Mouse (Mus musculus) right cerebral cortex, postnatal 14 days (tissue): ENCODE results near the gene Pnck.
A peak's percentile ranks its signal among the peaks of the same experiment; 100 is the strongest.

Experiments used
- DNase-seq: peaks from one replicate; pipeline ENCODE4 v3.0.0; 2022

The Pnck gene

DNA sequence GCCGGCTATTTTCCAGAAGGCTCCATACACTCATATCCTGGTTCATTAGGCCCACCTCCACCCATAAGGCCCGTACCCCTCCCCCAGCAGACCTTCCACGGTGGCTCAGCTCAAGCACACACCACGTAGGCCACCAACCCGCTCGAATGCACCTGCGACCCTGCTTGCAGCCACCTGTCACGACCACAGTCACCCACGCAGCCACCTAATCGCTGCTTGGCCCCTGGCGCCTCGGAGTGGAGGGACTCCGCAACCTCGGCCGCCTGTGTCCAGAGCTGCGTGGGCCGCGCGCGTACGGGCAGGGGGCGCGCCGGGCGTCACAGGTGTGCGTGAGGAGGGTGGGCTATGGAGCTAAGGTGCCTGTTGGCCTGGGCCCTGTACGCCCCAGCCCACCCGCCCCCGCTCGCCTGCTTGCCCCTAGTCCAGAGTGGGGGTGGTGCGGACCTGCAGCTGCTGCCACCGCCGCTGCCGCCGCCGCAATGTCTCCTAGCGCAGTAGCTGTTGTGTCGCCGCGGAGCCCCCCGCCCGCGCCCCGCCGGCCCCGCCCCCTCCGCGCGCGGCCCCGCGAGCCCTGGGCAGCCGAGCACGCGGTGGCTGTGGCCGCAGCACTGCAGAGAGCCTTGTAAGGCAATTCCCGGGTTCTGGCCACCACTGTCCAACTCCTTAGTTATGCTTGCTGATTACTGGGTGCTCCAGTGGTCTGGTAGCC is at the start of gene Pnck:
Gene Pnck (minus strand): TSS at position 543 of the 709 bp plus-strand sequence.
- peak; percentile 30 for DNase-seq

GRCm38 (mm10) chrX:73700472-73700871 is 40.6 kb upstream of the Pnck start:
- DNase-seq: no peak

- DNase-seq: peak; percentile 42
These were observed 31.2 kb upstream of the Pnck start for GRCm38 (mm10) chrX:73690917-73691629.

DNA sequence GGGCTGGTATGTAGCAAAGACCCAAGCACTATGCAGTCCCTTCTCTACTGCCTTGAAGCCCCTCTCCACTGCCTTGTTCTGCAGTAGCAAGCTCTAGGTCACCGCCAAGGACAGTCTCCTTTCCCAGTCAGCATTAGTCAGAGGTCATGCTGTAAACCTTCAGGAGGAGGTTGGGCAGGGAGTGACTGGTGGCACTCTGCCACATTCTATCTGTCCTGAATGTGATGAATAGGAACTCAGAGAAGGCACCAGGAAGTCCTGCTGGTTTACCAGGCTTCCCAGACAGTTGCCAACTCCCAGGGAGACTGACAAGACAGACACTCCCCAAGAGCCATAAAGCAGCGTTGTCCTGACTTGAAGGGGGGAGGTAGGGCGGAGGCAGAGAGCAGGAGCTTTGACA is 25.7 kb upstream of the Pnck start:
- no peak for DNase-seq

- DNase-seq: no peak
These were observed 25.1 kb upstream of the Pnck start for GRCm38 (mm10) chrX:73684978-73685377.

GRCm38 (mm10) chrX:73684156-73684555 is 24.2 kb upstream of the Pnck start:
- DNase-seq: no peak

GRCm38 (mm10) chrX:73676668-73677067 is 16.8 kb upstream of the Pnck start:
- no peak for DNase-seq

GRCm38 (mm10) chrX:73675231-73675630 is 15.3 kb upstream of the Pnck start:
- no peak for DNase-seq

GRCm38 (mm10) chrX:73673968-73674661 is 14.2 kb upstream of the Pnck start:
- no peak for DNase-seq

GRCm38 (mm10) chrX:73673619-73673967 is 13.7 kb upstream of the Pnck start:
- no peak for DNase-seq

- DNase-seq: peak; percentile 64
These were observed 13.1 kb upstream of the Pnck start, which contains the start of gene Slc6a8 for GRCm38 (mm10) chrX:73672879-73673618. Gene Slc6a8 (plus strand): TSS chrX:73673150.

DNA sequence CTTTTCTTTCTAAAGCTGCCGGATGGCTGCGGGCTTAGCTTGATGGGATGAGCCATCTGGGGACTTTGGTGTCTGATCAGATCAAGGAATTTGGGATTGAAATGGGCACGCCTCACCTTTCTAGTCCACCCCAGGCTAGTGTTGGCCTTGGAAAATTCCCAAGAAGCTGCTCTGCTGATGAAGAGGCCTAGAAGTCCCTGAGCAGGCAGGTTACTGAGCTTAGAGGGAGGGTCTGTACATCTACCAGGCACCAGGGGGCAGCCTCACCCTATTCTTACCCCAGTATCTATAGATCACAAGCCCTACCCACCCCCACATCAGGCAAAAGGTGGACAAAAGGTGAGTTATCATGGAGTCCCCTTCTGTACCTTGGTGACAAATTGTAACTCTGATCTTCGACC is 12.1 kb upstream of the Pnck start:
- peak; percentile 48 for DNase-seq

- no peak for DNase-seq
These were observed 3.2 kb upstream of the Pnck start for GRCm38 (mm10) chrX:73663143-73663542.

DNA sequence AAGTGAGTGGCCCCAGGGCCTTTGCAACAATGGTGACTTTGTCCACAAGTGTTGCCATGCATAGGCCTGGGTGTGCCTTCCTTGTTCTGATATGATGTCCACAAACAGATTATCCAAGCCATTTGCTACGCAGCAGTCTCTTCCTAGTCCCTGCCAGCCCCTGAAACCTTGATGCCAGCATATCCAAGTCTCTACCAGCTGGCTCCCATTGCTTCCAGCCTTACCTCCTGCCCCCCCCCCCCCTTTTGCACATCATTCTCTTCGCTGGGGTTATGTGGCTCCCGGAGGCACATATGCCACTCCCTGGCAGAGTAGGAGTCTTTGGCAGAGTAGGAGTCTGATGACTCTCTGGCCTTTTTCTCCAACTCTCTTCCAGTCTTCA is 358 bp upstream of the Pnck start:
- no peak for DNase-seq

DNA sequence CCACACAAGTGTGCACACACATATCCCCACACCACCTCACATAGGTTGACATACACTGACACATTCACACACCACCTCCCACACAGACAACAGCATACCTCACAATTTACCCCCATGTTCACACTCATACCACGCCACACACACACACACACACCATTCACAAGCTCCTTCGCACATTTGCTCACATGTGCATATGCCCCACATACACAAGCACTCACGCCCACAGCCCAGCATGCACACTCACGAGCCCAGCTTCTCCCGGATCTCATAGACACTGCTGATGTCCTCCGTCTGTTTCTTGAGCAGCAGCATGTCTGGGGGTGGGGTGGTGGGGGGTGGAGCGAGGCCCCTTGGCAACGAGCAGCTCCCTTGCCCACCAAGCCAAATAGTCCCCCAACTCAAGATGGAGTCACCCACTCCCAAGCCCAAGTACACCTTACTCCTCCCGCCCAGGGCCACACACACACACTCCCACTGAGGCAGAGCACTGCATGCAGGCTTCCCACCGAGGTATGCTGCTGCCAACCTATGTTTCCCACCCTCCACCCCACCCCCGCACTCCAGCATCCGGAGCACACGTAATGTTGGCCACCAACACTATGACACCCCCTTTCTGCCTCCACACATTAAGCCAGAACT is 862 bp downstream of the Pnck start:
- peak; percentile 36 for DNase-seq

- no peak for DNase-seq
These were observed 1.5 kb downstream of the Pnck start for GRCm38 (mm10) chrX:73658391-73658790.

DNA sequence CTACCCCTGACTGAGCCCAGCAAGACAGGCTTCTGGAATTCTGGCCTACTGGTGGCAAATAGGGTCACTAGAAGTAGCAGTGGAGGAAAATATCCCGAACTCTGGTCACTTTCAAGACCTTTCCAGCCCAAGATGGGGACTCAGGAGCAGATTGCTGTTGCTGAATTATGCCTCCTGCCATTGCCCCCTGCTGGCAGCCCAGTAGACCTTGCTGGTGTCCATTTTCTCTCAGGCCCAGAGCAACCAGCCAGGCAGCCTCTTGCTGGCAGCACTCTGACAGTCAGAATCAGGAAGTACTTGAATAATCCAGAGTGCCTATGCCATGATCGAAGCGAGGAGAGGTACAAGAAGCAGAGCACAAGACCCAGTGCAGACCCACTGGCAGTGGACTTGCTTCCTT is 4.4 kb downstream of the Pnck start:
- no peak for DNase-seq

DNA sequence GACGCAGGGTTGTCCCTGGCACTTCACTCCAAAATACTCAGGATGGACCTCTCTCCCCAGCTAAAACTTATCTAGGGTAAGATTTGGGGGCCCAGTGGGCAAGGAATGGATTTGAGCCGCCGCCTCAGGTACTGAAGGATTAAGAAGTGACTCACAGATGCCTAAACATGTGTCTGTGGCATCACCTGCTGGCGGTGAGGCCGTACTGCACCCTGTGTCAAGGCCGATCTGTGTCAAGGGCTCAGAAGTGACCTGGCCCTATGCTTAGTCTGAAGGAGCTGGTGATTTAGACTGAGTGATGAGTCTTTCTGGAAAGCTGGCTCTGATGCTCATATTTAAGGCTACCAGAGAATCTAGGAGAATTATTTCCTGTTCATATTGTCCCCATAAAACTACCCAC is 5.7 kb downstream of the Pnck start:
- DNase-seq: no peak

DNA sequence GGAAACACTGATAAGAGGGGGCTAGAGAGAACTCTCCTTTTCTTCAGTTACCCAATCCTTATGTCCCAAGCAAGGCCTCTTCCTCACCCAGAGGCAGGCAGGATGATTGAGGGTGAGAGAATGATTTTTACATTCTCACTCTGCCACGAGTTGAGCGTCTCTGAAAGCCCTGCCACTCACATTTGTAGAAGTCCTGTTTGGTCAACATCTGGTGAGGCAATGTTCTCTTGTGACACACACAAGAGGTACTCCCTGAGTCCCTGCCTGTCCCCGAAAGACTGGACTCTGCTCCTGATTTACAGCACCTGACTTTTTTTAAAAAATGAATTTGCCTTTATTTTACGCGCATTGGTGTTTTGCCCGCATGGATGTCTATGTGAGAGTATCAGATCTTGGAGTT is 6.5 kb downstream of the Pnck start:
- DNase-seq: no peak

DNA sequence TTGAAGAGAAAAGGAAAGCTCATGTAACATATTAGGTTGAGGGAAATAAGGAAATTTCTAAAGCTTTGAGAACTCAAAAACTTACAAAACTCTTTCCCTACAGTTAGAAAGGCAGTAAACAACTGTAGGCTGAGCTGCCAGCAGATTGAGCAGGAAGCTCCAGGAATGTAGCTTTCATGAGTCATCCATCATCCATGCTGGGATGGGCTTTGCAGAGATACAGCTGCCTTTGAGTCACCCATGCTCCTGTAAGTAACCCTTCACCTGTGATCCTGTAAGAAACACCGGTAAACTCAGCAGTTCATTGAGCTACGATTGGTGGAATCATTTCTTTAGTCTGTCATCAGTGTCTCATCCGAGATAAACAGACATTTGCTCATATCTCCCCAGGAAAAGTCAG is 9.0 kb downstream of the Pnck start:
- DNase-seq: no peak

DNA sequence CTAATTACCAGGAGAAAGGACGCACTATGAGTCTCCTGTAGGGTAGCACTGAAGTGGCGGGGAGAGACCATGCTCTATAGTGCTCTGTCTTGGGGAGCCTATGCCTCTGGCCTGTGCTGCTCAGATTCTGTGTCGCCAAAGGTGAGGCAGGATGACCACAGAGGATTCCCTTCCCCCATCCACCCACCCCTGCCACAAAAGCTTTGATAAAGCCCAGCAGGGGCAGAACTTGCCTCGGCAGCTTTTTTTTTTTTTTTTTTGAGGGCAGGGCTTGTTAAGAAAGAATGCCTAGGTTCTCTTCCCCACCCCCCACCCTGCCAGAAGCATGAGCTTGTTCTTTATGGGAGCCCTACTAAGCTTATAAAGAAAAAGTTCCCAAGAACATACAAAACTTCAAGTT is 14.8 kb downstream of the Pnck start:
- no peak for DNase-seq

DNA sequence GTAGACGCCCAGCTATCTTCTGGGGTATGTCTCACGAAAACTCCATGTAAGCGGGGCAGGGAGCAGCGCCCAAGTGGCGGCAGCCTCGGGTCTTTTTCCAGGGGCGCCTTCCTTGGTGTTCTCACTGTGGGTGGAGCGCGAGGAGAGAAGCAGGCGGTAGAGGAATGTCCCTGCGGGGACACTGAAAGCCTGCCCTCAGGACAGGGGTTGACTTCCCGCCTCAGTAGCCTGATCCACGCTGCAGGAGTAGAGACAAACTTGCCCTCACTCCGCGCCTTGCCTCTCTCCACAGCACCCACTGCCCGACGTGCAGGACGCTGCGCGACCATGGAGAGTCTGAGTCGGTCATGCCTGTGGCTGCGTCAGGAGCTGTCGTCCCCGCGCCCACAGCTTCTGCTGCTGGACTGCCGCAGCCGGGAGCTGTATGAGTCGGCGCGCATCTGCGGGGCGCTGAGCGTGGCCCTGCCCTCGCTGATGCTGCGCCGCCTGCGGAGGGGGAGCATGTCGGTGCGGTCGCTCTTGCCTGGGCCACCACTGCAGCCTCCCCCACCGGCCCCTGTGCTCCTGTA is 19.9 kb downstream of the Pnck start:
- peak; percentile 22 for DNase-seq
